Mouse (Mus musculus) natural killer cell, adult 2 months (primary cell): ENCODE data around the gene Abhd13.
A peak's percentile ranks its signal among the peaks of the same experiment; 100 is the strongest.

Source experiments
- DNase-seq, 2 experiments: peaks; one replicate each; pipeline ENCODE4 v3.0.0; 2022; ENCODE audit warnings: low spot score in 2 of 2

The Abhd13 gene

DNA sequence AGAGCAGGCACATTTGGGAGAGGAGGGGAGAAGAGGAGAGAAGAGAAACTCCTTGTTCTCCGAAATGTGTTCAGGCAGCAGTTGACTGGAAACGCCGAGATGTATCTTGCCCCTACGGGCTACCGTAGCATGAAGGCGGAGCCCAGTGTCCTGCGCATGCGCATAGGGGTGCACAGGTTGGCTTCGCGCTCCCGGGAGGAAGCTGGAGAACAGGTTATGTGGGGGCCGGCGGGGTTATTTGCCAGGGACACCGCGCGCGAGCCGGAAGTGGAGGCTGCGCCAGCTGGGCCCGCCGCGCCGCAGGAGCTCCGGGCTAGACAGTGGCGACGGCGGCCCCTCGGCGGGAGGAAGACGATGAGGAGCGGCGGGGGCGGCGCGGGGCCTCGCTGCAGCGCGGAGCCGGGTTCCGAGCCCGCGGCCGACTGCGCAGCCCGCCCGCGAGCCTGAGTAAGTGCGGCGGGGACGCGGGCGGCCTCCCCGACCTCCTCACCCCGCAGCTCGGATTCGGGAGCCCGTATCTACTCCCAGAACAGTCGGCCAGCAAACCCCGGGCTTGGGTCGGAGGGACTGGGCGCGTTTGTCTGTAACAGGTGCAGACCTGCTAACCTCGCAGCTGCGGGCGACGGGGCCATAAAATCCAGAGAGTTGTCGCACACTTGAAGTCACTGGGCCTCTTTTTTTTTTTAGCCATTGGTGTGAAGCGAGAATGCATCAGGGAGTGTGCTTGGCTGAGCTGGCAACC is at the start of gene Abhd13, which contains the start of gene Lig4:
Abhd13 (plus strand) TSS at position 135 of the 742 bp plus-strand sequence.
Lig4 (minus strand) TSS at position 114 of the 742 bp plus-strand sequence.
- peak; percentile 97 to 98 for DNase-seq

DNA sequence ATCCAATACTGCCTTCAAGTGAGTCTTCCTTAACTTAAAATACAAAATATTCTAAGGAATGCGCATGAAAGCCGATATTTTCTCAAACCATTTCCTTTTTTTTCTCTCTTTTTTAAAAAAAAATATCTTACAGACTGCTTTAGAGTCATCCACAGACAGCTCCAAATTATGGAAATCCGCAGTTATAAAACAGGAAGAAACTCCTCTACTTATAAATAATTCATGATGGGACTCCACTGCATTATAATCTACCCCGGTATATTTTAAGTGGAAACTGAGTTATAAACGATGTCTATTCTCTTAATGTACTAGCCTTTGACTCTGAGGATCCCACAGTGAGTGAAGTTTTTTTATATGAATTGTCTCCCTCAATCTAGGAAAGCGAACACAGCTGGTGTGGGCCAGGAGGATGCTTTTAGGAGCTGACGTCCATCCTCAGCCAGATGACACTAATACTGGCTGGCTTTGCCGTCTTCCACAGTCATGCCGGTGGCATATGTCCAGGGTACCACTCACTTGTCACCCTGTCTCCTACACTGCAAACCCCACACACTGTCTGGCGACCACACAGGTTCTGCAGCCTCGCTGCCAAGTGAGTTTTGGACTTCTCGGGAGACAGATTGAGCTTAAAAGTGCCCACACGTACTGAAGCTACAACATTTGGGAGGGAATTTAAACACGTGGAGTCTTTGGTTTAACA is 47.6 kb upstream of the Abhd13 start:
- DNase-seq, result no peak

GRCm38 (mm10) chr8:9932711-9933110 is 44.8 kb upstream of the Abhd13 start:
- no peak for DNase-seq

- DNase-seq, result peak; percentile 3 to 29
Measured at GRCm38 (mm10) chr8:9934891-9935565, 42.5 kb upstream of the Abhd13 start.

DNA sequence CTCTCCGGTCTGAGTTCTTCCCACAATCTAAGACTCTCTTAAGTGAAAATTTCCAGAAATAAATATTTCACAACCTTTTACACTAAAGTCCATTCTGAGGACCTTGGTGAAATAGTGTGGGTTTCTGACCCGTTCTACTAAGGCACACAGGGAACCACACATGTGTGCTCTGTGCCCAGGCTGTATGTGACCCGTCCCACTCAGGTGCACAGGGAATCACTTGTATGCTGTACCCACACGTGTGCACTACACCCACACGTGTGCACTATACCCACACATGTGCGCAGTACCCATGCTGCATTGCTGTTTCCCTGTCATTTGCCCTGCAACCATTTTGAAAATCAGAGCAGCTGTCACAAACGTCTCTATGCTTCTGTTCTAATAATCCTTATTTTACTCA is 41.9 kb upstream of the Abhd13 start:
- DNase-seq, result no peak

- no peak for DNase-seq
Measured at GRCm38 (mm10) chr8:9949134-9949890, 28.2 kb upstream of the Abhd13 start.

GRCm38 (mm10) chr8:9958338-9958737 is 19.2 kb upstream of the Abhd13 start:
- no peak for DNase-seq

GRCm38 (mm10) chr8:9959919-9960318 is 17.6 kb upstream of the Abhd13 start:
- DNase-seq, result no peak

DNA sequence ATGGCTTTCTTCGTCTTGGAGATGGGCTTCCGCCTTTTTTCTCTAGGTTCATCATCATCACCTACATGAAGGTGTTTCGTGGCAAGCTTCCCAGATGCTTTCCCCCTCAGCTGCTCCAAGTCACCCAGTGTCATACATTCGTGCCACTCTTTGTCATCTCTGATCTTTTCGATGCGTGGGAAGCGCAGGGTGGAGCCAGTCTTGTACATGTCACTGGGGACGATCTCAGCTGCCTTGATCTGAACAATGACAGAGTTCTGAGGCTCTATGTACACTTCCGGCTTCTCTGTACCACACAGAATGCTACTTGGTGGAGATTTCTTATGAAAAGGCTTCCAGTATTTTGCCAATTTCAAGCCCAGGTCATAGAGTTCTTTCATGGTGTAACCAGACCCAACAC is 5.6 kb upstream of the Abhd13 start:
- no peak for DNase-seq

GRCm38 (mm10) chr8:9975276-9975675 is 2.2 kb upstream of the Abhd13 start:
- DNase-seq, result no peak

GRCm38 (mm10) chr8:9975898-9976611 is 1.5 kb upstream of the Abhd13 start:
- DNase-seq, result peak; percentile 97 to 98

GRCm38 (mm10) chr8:9977016-9977415 is 491 bp upstream of the Abhd13 start:
- DNase-seq, result no peak

DNA sequence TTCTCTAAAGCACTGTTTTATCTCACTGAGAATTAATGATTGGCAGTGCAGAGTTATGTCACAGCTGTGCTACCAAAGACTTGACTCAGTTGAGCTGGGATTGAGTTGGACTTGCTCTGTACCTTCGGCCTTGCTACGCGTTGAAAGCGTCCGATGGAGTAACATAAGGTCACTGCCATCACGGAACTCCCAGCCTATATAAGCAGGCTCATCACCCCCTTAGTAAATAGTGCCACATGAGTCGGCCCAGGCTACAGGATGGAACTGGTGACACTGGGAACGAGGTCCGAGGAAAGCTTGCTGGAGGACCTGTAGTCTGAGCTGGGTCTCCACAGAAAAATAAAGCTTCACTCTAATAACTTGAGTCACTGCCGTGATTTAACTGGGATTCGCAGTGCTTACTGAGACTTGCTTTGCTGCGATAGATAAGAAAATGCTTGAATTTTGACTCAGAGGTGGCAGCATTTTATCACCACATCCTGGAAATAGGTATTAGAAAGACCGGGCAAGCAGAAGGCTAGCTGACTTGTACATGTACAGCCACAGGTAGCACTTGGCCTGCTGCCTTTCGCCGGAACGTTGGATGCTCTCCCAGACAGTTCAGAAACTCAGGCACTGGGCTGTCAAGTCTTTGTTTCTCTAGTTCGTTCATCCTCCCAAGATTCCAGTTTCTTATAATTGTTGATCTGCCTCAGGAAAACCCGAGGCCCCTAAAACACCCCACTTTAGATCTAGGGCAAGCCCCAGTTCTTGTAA is 1.1 kb downstream of the Abhd13 start:
- DNase-seq, result no peak

DNA sequence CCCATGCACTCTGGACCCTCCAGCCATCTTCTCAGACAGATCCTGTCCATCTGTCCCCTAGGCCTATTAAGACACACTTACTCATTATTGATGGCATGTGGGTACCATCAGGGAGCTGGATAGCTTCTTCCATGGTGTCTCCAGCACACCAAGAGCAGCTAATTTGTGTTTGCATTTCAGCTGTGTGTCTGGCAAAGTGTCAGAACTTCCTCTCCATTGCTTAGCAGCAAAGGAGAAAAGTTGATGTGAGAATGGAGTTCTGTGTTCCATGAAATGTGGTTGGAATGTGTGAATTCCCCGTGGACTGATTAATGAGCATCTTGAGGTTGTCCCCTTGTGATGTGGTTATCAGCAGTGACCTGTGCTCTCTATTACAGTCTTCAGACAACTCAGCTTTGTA is 2.2 kb downstream of the Abhd13 start:
- DNase-seq, result no peak

DNA sequence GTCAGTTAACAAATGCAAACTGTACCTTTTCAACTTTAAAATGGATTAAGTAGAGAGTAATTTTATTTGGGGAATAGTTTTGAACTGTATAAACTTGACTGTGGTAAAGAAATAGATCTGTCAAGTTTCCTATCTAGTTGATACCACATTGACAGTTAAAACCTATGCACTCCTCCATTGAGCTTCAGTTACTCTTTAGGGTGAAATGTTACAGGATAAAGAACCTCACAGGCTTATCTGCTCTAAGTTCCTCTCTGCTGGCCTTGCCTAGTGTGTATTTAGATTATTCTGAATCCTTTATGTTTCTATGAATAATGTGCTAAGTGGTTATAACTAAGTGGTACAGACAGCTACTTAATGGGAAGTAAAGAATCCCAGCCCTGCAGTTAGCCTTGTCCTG is 2.7 kb downstream of the Abhd13 start:
- no peak for DNase-seq

DNA sequence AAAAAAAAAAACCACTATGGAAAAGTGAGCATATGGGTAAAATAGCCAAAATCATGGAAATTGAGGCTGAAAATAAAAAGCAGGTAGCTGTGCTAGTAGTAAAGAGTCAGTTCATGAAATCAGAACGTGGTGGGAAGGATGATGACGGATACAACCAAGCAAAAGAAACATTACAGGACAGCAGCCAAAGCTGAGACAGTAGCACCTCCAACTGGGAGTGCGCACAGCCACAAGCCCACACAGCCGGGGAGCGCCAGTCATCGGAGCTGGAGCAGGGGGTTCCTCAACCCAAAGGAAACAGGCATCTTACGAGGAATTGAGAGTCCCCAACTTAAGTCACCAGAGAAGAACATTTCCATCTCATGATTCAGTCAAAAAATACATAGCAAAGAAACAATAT is 26.6 kb downstream of the Abhd13 start:
- no peak for DNase-seq

DNA sequence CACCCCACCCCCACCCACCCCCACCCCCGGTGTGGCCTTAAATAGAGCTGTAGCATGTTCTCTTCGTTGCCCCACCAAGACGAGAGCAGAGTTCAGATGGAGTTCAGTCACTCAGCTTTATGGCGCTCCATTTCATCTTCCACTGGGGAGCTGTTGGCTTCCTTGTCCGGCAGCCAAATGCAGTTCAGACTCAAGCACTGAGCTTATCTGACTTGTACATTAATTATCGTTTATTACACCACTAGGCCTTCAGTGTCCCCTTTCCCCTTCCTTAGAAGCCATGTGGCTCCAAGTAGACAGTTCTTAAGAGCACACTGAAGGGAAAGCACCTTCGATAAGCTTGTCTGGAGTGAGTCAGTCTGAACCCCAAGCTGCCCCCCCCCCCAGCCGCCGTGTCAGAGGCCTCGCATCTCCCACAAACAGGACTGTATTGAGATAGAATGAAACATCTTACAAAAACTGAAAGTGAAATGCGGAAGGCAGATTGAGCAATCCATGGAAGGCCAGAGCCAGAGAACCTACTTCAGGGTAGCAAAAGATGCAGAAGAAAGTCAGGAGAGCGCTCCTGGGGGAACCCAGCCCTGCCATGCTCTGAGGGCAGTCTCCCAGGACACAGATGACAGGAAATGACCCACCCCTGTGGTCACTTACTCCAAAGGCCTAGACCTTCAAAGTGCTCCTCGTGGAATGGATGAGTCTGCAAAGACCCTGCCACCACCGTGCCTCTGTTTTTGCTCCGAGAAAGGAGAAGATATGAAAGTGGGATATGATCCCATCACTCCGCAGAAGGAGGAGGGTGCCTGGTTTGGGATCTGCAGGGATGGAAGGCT is 28.9 kb downstream of the Abhd13 start, which contains the start of gene Tnfsf13b:
Tnfsf13b (plus strand) TSS at position 312 of the 830 bp plus-strand sequence.
- DNase-seq, result no peak

DNA sequence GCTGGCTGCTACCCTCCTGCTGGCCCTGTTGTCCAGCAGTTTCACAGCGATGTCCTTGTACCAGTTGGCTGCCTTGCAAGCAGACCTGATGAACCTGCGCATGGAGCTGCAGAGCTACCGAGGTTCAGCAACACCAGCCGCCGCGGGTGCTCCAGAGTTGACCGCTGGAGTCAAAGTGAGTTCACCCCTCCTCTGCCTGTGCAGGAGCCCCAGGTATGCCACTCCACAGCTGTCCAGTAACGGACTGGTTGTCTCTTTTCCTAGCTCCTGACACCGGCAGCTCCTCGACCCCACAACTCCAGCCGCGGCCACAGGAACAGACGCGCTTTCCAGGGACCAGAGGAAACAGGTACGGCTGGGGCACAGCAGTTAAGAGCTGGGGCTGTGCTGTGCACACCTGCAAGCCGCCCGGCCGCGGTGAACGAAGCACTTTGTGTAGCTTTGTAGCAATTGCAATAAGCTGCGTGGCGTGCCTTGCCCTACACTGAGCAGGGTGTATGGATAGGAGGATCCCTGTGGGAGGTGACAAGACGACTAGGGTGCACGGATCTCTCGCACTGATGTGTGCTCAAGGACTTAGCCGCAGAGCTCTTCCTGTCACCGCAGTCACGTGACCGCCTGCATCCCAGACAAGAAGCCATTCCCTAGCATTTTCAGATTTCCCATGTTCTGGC is 29.6 kb downstream of the Abhd13 start:
- no peak for DNase-seq

DNA sequence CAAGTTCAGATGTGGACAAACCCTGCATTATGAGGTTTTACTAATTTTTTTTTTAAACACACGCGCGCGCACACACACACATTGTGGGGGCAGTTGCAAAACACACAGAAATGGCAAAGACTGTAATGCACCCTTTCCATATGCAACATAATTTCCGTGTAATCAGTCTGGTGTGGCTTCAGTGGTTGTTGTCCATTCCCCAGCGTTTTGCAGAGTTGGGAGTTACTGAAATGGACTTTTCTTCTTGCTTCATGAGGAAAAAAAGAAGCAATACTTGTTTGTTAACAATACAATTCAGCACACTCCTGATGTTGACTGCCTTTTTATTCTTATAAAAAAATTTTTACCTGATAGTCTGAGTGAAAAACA is 30.1 kb downstream of the Abhd13 start:
- no peak for DNase-seq
